In the genomic region with DNA sequence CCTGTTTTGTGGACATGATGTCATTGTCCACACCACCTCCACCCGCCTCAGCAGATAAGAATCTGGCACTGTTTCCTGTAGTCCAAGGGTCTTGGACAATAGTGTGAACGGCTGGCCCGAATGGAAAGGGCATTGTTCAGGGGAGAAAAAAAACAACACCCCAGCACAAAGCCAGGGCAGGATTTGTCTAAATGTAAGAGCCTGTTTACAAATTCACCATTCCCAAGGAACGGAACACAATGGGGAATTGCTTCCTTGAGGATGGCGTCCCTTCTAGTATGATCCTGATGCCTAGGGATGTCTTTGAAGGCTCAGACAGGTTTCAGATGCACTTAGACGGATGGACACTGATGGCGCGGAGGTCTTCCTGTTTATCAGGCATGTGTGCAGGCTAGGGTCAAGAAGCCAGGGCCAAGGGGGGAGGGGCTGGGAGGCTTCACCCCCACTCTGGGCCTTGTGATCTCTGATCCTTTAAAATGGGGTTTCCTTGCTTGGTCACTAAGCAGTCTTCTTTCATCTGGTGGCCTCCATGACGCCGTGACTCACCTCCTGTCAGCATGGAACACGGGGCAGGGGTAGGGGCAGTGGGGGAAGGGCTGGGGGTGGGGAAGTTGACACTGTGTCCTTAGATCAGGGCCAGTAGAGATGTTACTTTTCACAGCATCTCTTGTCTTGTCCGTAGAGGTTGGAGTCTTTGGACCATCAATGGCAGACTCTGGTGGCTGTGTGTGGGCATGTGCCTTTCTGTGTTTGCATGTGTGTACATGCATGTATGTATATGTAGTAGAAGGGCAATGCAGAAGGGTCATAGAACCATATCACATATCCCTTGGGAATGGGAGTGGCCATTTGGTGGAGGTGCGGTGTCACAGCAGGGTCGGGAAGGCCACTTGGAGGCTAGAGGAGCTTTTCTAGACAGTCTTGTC, we compare ENCODE assay signal across 10 mouse cellular contexts. TPM values are rescaled to one million over a fixed set of nuclear protein-coding genes. Genes with fewer than 3 reads are reported as not detected.
DNase-seq lines count a peak whose midpoint lies in the region; ATAC-seq lines count a peak whose summit lies in the region.
"Had no signal": no experiment of that assay in that cellular context is flagged by ENCODE, and none has a peak within 500 bp of the region (broad histone marks: within the 10 kb centered on the region; RNA-seq: fewer than 3 reads in every experiment).

No protein-coding gene starts in this region.

- H3K36me3 ChIP-seq in liver, embryonic 12.5 days, result no peaks in the 10 kb centered on the region
- no peaks in the 10 kb centered on the region for H3K36me3 ChIP-seq in liver, embryonic 11.5 days (ENCODE audit: control insufficient read depth, insufficient read depth, low read length)
- H3K36me3 ChIP-seq in limb, embryonic 10.5 days, result no peaks in the 10 kb centered on the region
- H3K36me3 ChIP-seq in stomach, embryonic 15.5 days, result no peaks in the 10 kb centered on the region

- H3K27ac ChIP-seq in liver, embryonic 12.5 days, result no peak overlapping the region
- no peak overlapping the region for H3K27ac ChIP-seq in liver, embryonic 11.5 days (ENCODE audit: low read depth, low read length)
- H3K27ac ChIP-seq in limb, embryonic 10.5 days, result peak overlapping the region; percentile 46; the same call in 1 of the 2 replicates
- no peak overlapping the region for H3K27ac ChIP-seq in stomach, embryonic 15.5 days
- H3K27ac ChIP-seq: embryonic facial prominence, embryonic 15.5 days; macrophage had no signal

- H3K9ac ChIP-seq in liver, embryonic 12.5 days, result no peak overlapping the region
- H3K9ac ChIP-seq in liver, embryonic 11.5 days (ENCODE audit: low read depth, low read length), result no peak overlapping the region
- H3K9ac ChIP-seq in stomach, embryonic 15.5 days, result no peak overlapping the region
- H3K9ac ChIP-seq: embryonic facial prominence, embryonic 15.5 days had no signal

- no peak for DNase-seq in liver, embryonic 11.5 days (ENCODE audit: low spot score)
- peak; percentile 47 for DNase-seq in heart, postnatal 25 days (ENCODE audit: low spot score)
- DNase-seq in limb, embryonic 10.5 days (ENCODE audit: low spot score), result no peak
- no peak for DNase-seq in frontal cortex, adult 2 months (ENCODE audit: extremely low spot score in 1 of 2, low spot score in 1 of 2)
- DNase-seq in ovary, postnatal 36 days (ENCODE audit: low spot score), result no peak

- peak; percentile 31; the same call in 1 of the 2 replicates for ATAC-seq in liver, embryonic 12.5 days
- ATAC-seq in liver, embryonic 11.5 days (replicated peaks; ENCODE audit: low FRiP score), result no peak
- peak; percentile 11; the same call in 1 of the 2 replicates for ATAC-seq in stomach, embryonic 15.5 days (ENCODE audit: insufficient read depth, low FRiP score, low read depth)
- no peak for ATAC-seq in frontal cortex, adult (ENCODE audit: low TSS enrichment)

- H3K9me3 ChIP-seq in liver, embryonic 12.5 days (replicated peaks), result no peaks in the 10 kb centered on the region
- H3K9me3 ChIP-seq in liver, embryonic 11.5 days (ENCODE audit: control insufficient read depth, low read length), result no peaks in the 10 kb centered on the region
- H3K9me3 ChIP-seq in limb, embryonic 10.5 days (replicated peaks), result no peaks in the 10 kb centered on the region
- no peaks in the 10 kb centered on the region for H3K9me3 ChIP-seq in stomach, embryonic 15.5 days
- H3K9me3 ChIP-seq: embryonic facial prominence, embryonic 15.5 days had no signal

- H3K27me3 ChIP-seq in liver, embryonic 12.5 days (replicated peaks), result peaks cover 43% of the 10 kb centered on the region; the same call in 1 of the 2 replicates
- no peaks in the 10 kb centered on the region; the same call in 1 of the 2 replicates for H3K27me3 ChIP-seq in liver, embryonic 11.5 days (replicated peaks; ENCODE audit: control insufficient read depth, insufficient read depth, low read length)
- no peaks in the 10 kb centered on the region for H3K27me3 ChIP-seq in limb, embryonic 10.5 days (ENCODE audit: low read depth, poor library complexity, severe bottlenecking)
- no peaks in the 10 kb centered on the region for H3K27me3 ChIP-seq in stomach, embryonic 15.5 days (replicated peaks)
- H3K27me3 ChIP-seq: embryonic facial prominence, embryonic 15.5 days had no signal

- H3K4me1 ChIP-seq in liver, embryonic 12.5 days, result peaks cover 22% of the 10 kb centered on the region; the same call in 1 of the 2 replicates
- peaks cover 6% of the 10 kb centered on the region; the same call in 1 of the 2 replicates for H3K4me1 ChIP-seq in liver, embryonic 11.5 days (replicated peaks; ENCODE audit: control insufficient read depth, insufficient read depth, low read length)
- peaks cover 22% of the 10 kb centered on the region; the same call in 1 of the 2 replicates for H3K4me1 ChIP-seq in limb, embryonic 10.5 days
- H3K4me1 ChIP-seq in stomach, embryonic 15.5 days, result 0 out of 2 replicates have a peak, but pooled peaks cover 3% of the 10 kb centered on the region

- intact Hi-C loops in heart, postnatal 25 days (cut with DNase I), result no loop called here

- no peak overlapping the region for H3K4me2 ChIP-seq in liver, embryonic 12.5 days
- H3K4me2 ChIP-seq in liver, embryonic 11.5 days, result no peak overlapping the region
- H3K4me2 ChIP-seq in stomach, embryonic 15.5 days, result no peak overlapping the region
- H3K4me2 ChIP-seq: embryonic facial prominence, embryonic 15.5 days had no signal

- 58% methylated on average over 14 of the region's 14 CpGs for WGBS in liver, embryonic 12.5 days (ENCODE audit: insufficient replicate concordance)
- 67% methylated on average over 14 of the region's 14 CpGs for WGBS in liver, embryonic 11.5 days
- 82% methylated on average over 14 of the region's 14 CpGs for WGBS in limb, embryonic 10.5 days
- 68% methylated on average over 14 of the region's 14 CpGs for WGBS in stomach, embryonic 15.5 days

- H3K4me3 ChIP-seq in liver, embryonic 12.5 days, result no peak overlapping the region
- no peak overlapping the region for H3K4me3 ChIP-seq in liver, embryonic 11.5 days (ENCODE audit: low read depth, low read length)
- no peak overlapping the region for H3K4me3 ChIP-seq in limb, embryonic 10.5 days
- no peak overlapping the region for H3K4me3 ChIP-seq in stomach, embryonic 15.5 days (replicated peaks)
- H3K4me3 ChIP-seq: embryonic facial prominence, embryonic 15.5 days had no signal

RNA-seq across cellular contexts. Expression of gene Sema3g, which starts 15.7 kb away (rescaled TPM):
- polyA plus RNA-seq in liver, embryonic 12.5 days (2016; fragmentation: Nextera tagmentation; extraction: Ambion mirVana), result 0.04 and 0.18 TPM in 2 replicates
- 0.10 TPM in 1 of 2 replicates, not detected in the other for polyA plus RNA-seq in liver, embryonic 11.5 days (2014; fragmentation: Nextera tagmentation; extraction: Ambion mirVana)
- total RNA-seq in heart, postnatal 25 days (2021), result 10 to 100 TPM; 12.4 to 16.1 TPM
- 0.51 and 0.73 TPM in 2 replicates for polyA plus RNA-seq in limb, embryonic 10.5 days (2016; fragmentation: Nextera tagmentation; extraction: Ambion mirVana)
- 0.73 and 1.0 TPM in 2 replicates for polyA plus RNA-seq in stomach, embryonic 15.5 days (2015; fragmentation: Nextera tagmentation; extraction: Ambion mirVana)
- 3.5 and 3.9 TPM in 2 replicates for polyA plus RNA-seq in frontal cortex, adult 2 months (2012; rRNA removed)
- polyA plus RNA-seq: macrophage had no signal

RNA-seq across cellular contexts. Expression of gene Nisch, which starts 16.6 kb away (rescaled TPM):
- polyA plus RNA-seq in liver, embryonic 12.5 days (2016; fragmentation: Nextera tagmentation; extraction: Ambion mirVana), result 145 and 151 TPM in 2 replicates
- polyA plus RNA-seq in liver, embryonic 11.5 days (2014; fragmentation: Nextera tagmentation; extraction: Ambion mirVana), result 228 and 245 TPM in 2 replicates
- total RNA-seq in heart, postnatal 25 days (2021), result 100 to 1,000 TPM; 145 to 148 TPM
- polyA plus RNA-seq in limb, embryonic 10.5 days (2016; fragmentation: Nextera tagmentation; extraction: Ambion mirVana), result 491 and 543 TPM in 2 replicates
- polyA plus RNA-seq in stomach, embryonic 15.5 days (2015; fragmentation: Nextera tagmentation; extraction: Ambion mirVana), result 319 and 363 TPM in 2 replicates
- polyA plus RNA-seq in frontal cortex, adult 2 months (2012; rRNA removed), result 343 and 370 TPM in 2 replicates

RNA-seq across cellular contexts. Expression of gene Phf7, which starts 17.8 kb away (rescaled TPM):
- polyA plus RNA-seq in liver, embryonic 12.5 days (2016; fragmentation: Nextera tagmentation; extraction: Ambion mirVana), result 9.9 and 10.0 TPM in 2 replicates
- 14.9 and 15.0 TPM in 2 replicates for polyA plus RNA-seq in liver, embryonic 11.5 days (2014; fragmentation: Nextera tagmentation; extraction: Ambion mirVana)
- 1 to 10 TPM; 3.4 to 4.1 TPM for total RNA-seq in heart, postnatal 25 days (2021)
- polyA plus RNA-seq in limb, embryonic 10.5 days (2016; fragmentation: Nextera tagmentation; extraction: Ambion mirVana), result 11.3 and 11.7 TPM in 2 replicates
- 11.2 and 11.8 TPM in 2 replicates for polyA plus RNA-seq in stomach, embryonic 15.5 days (2015; fragmentation: Nextera tagmentation; extraction: Ambion mirVana)
- 4.5 and 5.9 TPM in 2 replicates for polyA plus RNA-seq in frontal cortex, adult 2 months (2012; rRNA removed)

RNA-seq across cellular contexts. Expression of gene Bap1, which starts 17.9 kb away (rescaled TPM):
- 53.8 and 54.4 TPM in 2 replicates for polyA plus RNA-seq in liver, embryonic 12.5 days (2016; fragmentation: Nextera tagmentation; extraction: Ambion mirVana)
- polyA plus RNA-seq in liver, embryonic 11.5 days (2014; fragmentation: Nextera tagmentation; extraction: Ambion mirVana), result 77.2 and 84.4 TPM in 2 replicates
- total RNA-seq in heart, postnatal 25 days (2021), result 10 to 100 TPM; 39.5 to 45.5 TPM
- 133 and 148 TPM in 2 replicates for polyA plus RNA-seq in limb, embryonic 10.5 days (2016; fragmentation: Nextera tagmentation; extraction: Ambion mirVana)
- polyA plus RNA-seq in stomach, embryonic 15.5 days (2015; fragmentation: Nextera tagmentation; extraction: Ambion mirVana), result 59.7 and 67.7 TPM in 2 replicates
- 131 and 145 TPM in 2 replicates for polyA plus RNA-seq in frontal cortex, adult 2 months (2012; rRNA removed)

RNA-seq across cellular contexts. Expression of gene Tnnc1, which starts 25.2 kb away (rescaled TPM):
- polyA plus RNA-seq in liver, embryonic 12.5 days (2016; fragmentation: Nextera tagmentation; extraction: Ambion mirVana), result 10.8 and 11.5 TPM in 2 replicates
- 17.6 and 39.0 TPM in 2 replicates for polyA plus RNA-seq in liver, embryonic 11.5 days (2014; fragmentation: Nextera tagmentation; extraction: Ambion mirVana)
- 1,000 to 10,000 TPM; 5,169 to 5,647 TPM for total RNA-seq in heart, postnatal 25 days (2021)
- polyA plus RNA-seq in limb, embryonic 10.5 days (2016; fragmentation: Nextera tagmentation; extraction: Ambion mirVana), result 2.7 and 3.8 TPM in 2 replicates
- polyA plus RNA-seq in stomach, embryonic 15.5 days (2015; fragmentation: Nextera tagmentation; extraction: Ambion mirVana), result 7.1 and 9.8 TPM in 2 replicates
- polyA plus RNA-seq in frontal cortex, adult 2 months (2012; rRNA removed), result 51.3 and 55.5 TPM in 2 replicates

Comparison
In these comparisons a context has a peak if more than half of its experiments do, and no peak if none do; other contexts are left out.
1. ATAC-seq: peak in liver, embryonic 12.5 days (single experiment) and stomach, embryonic 15.5 days (single experiment); none in liver, embryonic 11.5 days (single experiment) and frontal cortex, adult (single experiment).